Mouse (Mus musculus) forebrain, postnatal 0 days (tissue): Measurements from ENCODE around the gene Pafah1b2. TPM values are rescaled to one million over a fixed set of nuclear protein-coding genes. Genes with fewer than 3 reads are reported as not detected.

ENCODE experiments used
- ATAC-seq: fragments of 200-750 bp; cut with Nextera tagmentation; 2 replicates; pipeline ENCODE4 v1.8.0; 2017; ENCODE audit warnings: mild to moderate bottlenecking, moderate library complexity
- DNase-seq: peaks from one replicate; pipeline ENCODE4 v3.0.0-alpha.2; 2015
- H3K27ac ChIP-seq: fragments of 300-500 bp; sonication (generic); 2 replicates; pipeline ENCODE4 v1.5.1; 2014; ENCODE audit warnings: low read depth, mild to moderate bottlenecking, antibody characterized with exemption, low read length, moderate library complexity, mixed read lengths
- H3K27me3 ChIP-seq: fragments of 300-500 bp; sonication (generic); 2 replicates; pipeline ENCODE4 v1.6.1; 2014; ENCODE audit warnings: mild to moderate bottlenecking, low read length, mixed read lengths; ENCODE audit not compliant: insufficient read depth
- H3K36me3 ChIP-seq: fragments of 300-500 bp; sonication (generic); 2 replicates; pipeline ENCODE4 v1.6.1; 2014; ENCODE audit warnings: mild to moderate bottlenecking, moderate library complexity; ENCODE audit not compliant: insufficient read depth
- H3K4me1 ChIP-seq: fragments of 300-500 bp; sonication (generic); 2 replicates; pipeline ENCODE4 v1.6.1; 2014; ENCODE audit warnings: antibody characterized with exemption; ENCODE audit not compliant: insufficient read depth
- H3K4me2 ChIP-seq: fragments of 300-500 bp; sonication (generic); 2 replicates; pipeline ENCODE4 v1.6.1; 2014; ENCODE audit warnings: low read depth, mild to moderate bottlenecking, moderate library complexity
- H3K4me3 ChIP-seq: fragments of 300-500 bp; sonication (generic); 2 replicates; pipeline ENCODE4 v1.5.1; 2014; ENCODE audit warnings: low read depth, low read length, mixed read lengths
- H3K9ac ChIP-seq: fragments of 300-500 bp; sonication (generic); 2 replicates; pipeline ENCODE4 v1.6.1; 2014; ENCODE audit warnings: mild to moderate bottlenecking
- H3K9me3 ChIP-seq: fragments of 300-500 bp; sonication (generic); 2 replicates; pipeline ENCODE4 v1.6.1; 2016; ENCODE audit warnings: low read length
- CTCF ChIP-seq: sonication (generic); IDR thresholded peaks from 2 replicates; pipeline ENCODE4 v1.5.1; 2016; ENCODE audit warnings: antibody characterized with exemption, control low read depth, low read depth
- WGBS: fragments of 180-500 bp; shearing (Covaris S2); extraction: QIAGEN DNeasy Blood & Tissue Kit; methylation state at CpG from one replicate; pipeline ENCODE4 v1.1.7; 2014; 5-methylcytosine and 5-hydroxymethylcytosine counted together
- polyA plus RNA-seq: library from polyadenylated mRNA; unstranded; fragments of >200 nt; fragmentation: Nextera tagmentation; extraction: Ambion mirVana; gene quantifications from 2 replicates; pipeline ENCODE4 v1.2.1, GENCODE M21; 2015
- total RNA-seq: library from RNA; depleted of rRNA; stranded (reverse); fragments of >200 nt; gene quantifications from 2 replicates; pipeline ENCODE4 v1.2.3, GENCODE M21; 2014; rRNA removed

Pafah1b2 gene
- total RNA-seq (318 and 354 TPM in 2 replicates), polyA plus RNA-seq (222 and 258 TPM in 2 replicates)

GRCm38 (mm10) chr9:46012091-46013008 lies at the start of gene Pafah1b2, which contains the start of gene Sik3:
Gene Pafah1b2, minus strand, starts transcription at chr9:46012690.
Gene Sik3, plus strand, starts transcription at chr9:46012820.
- peak within 1 kb of the TSS; percentile 88 for H3K27ac ChIP-seq
- WGBS = 3% methylated on average over 53 of the region's 78 CpGs
- ATAC-seq (peak; percentile 94), DNase-seq (peak; percentile 97)
- H3K4me3 ChIP-seq = peak within 1 kb of the TSS; percentile 97
- no peaks in the 10 kb centered on the region for H3K9me3 ChIP-seq
- peak; percentile 82 for TF ChIP-seq CTCF
- peaks cover 22% of the 10 kb centered on the region for H3K4me1 ChIP-seq
- no peaks in the 10 kb centered on the region for H3K27me3 ChIP-seq
- peak within 1 kb of the TSS; percentile 94 for H3K9ac ChIP-seq
- H3K36me3 ChIP-seq = no peaks in the 10 kb centered on the region
- H3K4me2 ChIP-seq = peak within 1 kb of the TSS; percentile 64

GRCm38 (mm10) chr9:46061696-46062425 lies 49.4 kb upstream of the Pafah1b2 start:
- TF ChIP-seq CTCF = no peak
- H3K4me2 ChIP-seq = no peak overlapping the region
- H3K36me3 ChIP-seq = no peaks in the 10 kb centered on the region
- 77% methylated on average over 9 of the region's 9 CpGs for WGBS
- no peak overlapping the region for H3K4me3 ChIP-seq
- no peaks in the 10 kb centered on the region for H3K9me3 ChIP-seq
- DNase-seq = peak; percentile 17
- H3K27ac ChIP-seq = no peak overlapping the region
- no peak for ATAC-seq
- H3K9ac ChIP-seq = no peak overlapping the region
- no peaks in the 10 kb centered on the region for H3K4me1 ChIP-seq
- no peaks in the 10 kb centered on the region for H3K27me3 ChIP-seq

GRCm38 (mm10) chr9:46060249-46060648 lies 47.8 kb upstream of the Pafah1b2 start:
- ATAC-seq = no peak
- Histone ChIP-seq H3K36me3 (no peaks in the 10 kb centered on the region), H3K4me1 (no peaks in the 10 kb centered on the region), H3K4me2 (no peak overlapping the region), H3K27me3 (no peaks in the 10 kb centered on the region), H3K27ac (no peak overlapping the region), H3K4me3 (no peak overlapping the region), H3K9me3 (no peaks in the 10 kb centered on the region), H3K9ac (no peak overlapping the region)
- TF ChIP-seq CTCF = no peak
- DNase-seq = no peak
- WGBS = 95% methylated on average over 2 of the region's 2 CpGs

- H3K9me3 ChIP-seq = no peaks in the 10 kb centered on the region
- H3K27me3 ChIP-seq = no peaks in the 10 kb centered on the region
- no peak overlapping the region for H3K4me3 ChIP-seq
- WGBS = 84% methylated on average over 3 of the region's 3 CpGs
- no peak for DNase-seq
- H3K4me1 ChIP-seq = no peaks in the 10 kb centered on the region
- no peak overlapping the region for H3K27ac ChIP-seq
- no peak overlapping the region for H3K9ac ChIP-seq
- ATAC-seq = no peak
- no peak for TF ChIP-seq CTCF
- H3K4me2 ChIP-seq = no peak overlapping the region
- H3K36me3 ChIP-seq = no peaks in the 10 kb centered on the region
Measured at GRCm38 (mm10) chr9:46058065-46058464, 45.6 kb upstream of the Pafah1b2 start.

DNA sequence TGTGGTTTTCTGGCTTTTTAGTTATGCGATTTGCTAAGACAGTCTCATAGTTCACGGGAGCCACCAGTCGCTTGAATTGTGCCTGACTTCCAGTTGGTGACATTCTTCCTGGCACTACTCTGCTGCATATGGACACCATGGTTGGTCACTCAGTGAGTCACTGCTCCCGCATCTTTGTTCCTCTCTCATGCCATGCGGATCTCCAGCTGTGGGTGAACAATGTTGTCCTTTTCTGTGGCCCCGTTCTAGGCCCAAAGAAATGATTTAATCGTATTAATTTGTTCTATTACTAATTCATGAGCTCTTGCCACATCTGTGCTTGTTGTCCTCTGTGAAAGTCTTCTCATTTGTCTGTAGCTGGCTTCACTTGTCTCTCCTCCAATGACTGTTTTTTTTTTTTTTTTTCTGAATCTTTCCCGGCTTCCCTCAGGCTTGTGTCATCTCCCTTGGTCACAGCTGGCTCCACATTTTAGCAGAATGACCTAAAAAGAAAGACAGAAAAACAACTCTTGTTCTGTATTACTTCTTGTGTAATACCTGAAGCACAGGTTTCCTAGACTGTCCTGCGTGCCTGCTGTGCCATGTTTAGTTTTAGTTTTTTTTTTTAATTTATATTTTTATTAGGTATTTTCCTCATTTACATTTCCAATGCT lies 40.6 kb upstream of the Pafah1b2 start:
- no peak overlapping the region for H3K4me2 ChIP-seq
- WGBS = 66% methylated on average over 9 of the region's 9 CpGs
- no peaks in the 10 kb centered on the region for H3K36me3 ChIP-seq
- H3K9ac ChIP-seq = no peak overlapping the region
- H3K9me3 ChIP-seq = no peaks in the 10 kb centered on the region
- no peak for TF ChIP-seq CTCF
- no peak overlapping the region for H3K27ac ChIP-seq
- no peak overlapping the region for H3K4me3 ChIP-seq
- DNase-seq (no peak), ATAC-seq (no peak)
- no peaks in the 10 kb centered on the region for H3K4me1 ChIP-seq
- H3K27me3 ChIP-seq = no peaks in the 10 kb centered on the region

GRCm38 (mm10) chr9:46050203-46050602 lies 37.7 kb upstream of the Pafah1b2 start:
- Histone ChIP-seq H3K27me3 (no peaks in the 10 kb centered on the region), H3K36me3 (no peaks in the 10 kb centered on the region), H3K4me2 (no peak overlapping the region), H3K9ac (no peak overlapping the region), H3K27ac (no peak overlapping the region), H3K9me3 (no peaks in the 10 kb centered on the region), H3K4me3 (no peak overlapping the region), H3K4me1 (no peaks in the 10 kb centered on the region)
- ATAC-seq (no peak), DNase-seq (no peak)
- WGBS = 74% methylated on average over 8 of the region's 8 CpGs
- no peak for TF ChIP-seq CTCF
